Mouse (Mus musculus) intestine, postnatal 0 days (tissue): Measurements from ENCODE around the gene Pold3. TPM values are rescaled to one million over a fixed set of nuclear protein-coding genes. Genes with fewer than 3 reads are reported as not detected.

Experiments
- ATAC-seq: fragments of 200-750 bp; cut with Nextera tagmentation; 2 replicates; pipeline ENCODE4 v1.8.0; 2017; ENCODE audit warnings: mild to moderate bottlenecking, moderate TSS enrichment, moderate library complexity
- H3K27ac ChIP-seq: fragments of 300-500 bp; sonication (generic); 2 replicates; pipeline ENCODE4 v1.5.1; 2014; ENCODE audit warnings: mild to moderate bottlenecking, low read depth, low read length, moderate library complexity
- H3K27me3 ChIP-seq: fragments of 300-500 bp; sonication (generic); replicated peaks from 2 replicates; pipeline ENCODE4 v1.6.1; 2014; ENCODE audit warnings: low read length, mixed read lengths; ENCODE audit not compliant: control insufficient read depth, insufficient read depth
- H3K36me3 ChIP-seq: fragments of 300-500 bp; sonication (generic); 2 replicates; pipeline ENCODE4 v1.6.1; 2014; ENCODE audit warnings: mild to moderate bottlenecking, moderate library complexity; ENCODE audit not compliant: control insufficient read depth, insufficient read depth
- H3K4me1 ChIP-seq: fragments of 300-500 bp; sonication (generic); replicated peaks from 2 replicates; pipeline ENCODE4 v1.6.1; 2014; ENCODE audit warnings: antibody characterized with exemption, low read length, mixed read lengths; ENCODE audit not compliant: control insufficient read depth, insufficient read depth
- H3K4me2 ChIP-seq: fragments of 300-500 bp; sonication (generic); replicated peaks from 2 replicates; pipeline ENCODE4 v1.6.1; 2014; ENCODE audit warnings: low read depth, mild to moderate bottlenecking, moderate library complexity
- H3K4me3 ChIP-seq: fragments of 300-500 bp; sonication (generic); 2 replicates; pipeline ENCODE4 v1.5.1; 2014; ENCODE audit warnings: low read depth, low read length
- H3K9ac ChIP-seq: fragments of 300-500 bp; sonication (generic); 2 replicates; pipeline ENCODE4 v1.6.1; 2014; ENCODE audit warnings: mild to moderate bottlenecking, low read depth, low read length
- H3K9me3 ChIP-seq: fragments of 300-500 bp; sonication (generic); 2 replicates; pipeline ENCODE4 v1.6.1; 2016; ENCODE audit warnings: mixed run types; ENCODE audit not compliant: control insufficient read depth
- CTCF ChIP-seq: sonication (generic); IDR thresholded peaks from 2 replicates; pipeline ENCODE4 v1.5.1; 2016; ENCODE audit warnings: low read depth, mild to moderate bottlenecking, control low read depth, antibody characterized with exemption, moderate library complexity
- WGBS: fragments of 180-500 bp; shearing (Covaris S2); extraction: QIAGEN DNeasy Blood & Tissue Kit; methylation state at CpG from one replicate; pipeline ENCODE4 v1.1.7; 2014; 5-methylcytosine and 5-hydroxymethylcytosine counted together
- polyA plus RNA-seq: library from polyadenylated mRNA; unstranded; fragments of >200 nt; fragmentation: Nextera tagmentation; extraction: Ambion mirVana; gene quantifications from 2 replicates; pipeline ENCODE4 v1.2.1, GENCODE M21; 2015

Pold3 gene
- polyA plus RNA-seq, 1 experiment from 2014 or later, result 18.3 TPM

DNA sequence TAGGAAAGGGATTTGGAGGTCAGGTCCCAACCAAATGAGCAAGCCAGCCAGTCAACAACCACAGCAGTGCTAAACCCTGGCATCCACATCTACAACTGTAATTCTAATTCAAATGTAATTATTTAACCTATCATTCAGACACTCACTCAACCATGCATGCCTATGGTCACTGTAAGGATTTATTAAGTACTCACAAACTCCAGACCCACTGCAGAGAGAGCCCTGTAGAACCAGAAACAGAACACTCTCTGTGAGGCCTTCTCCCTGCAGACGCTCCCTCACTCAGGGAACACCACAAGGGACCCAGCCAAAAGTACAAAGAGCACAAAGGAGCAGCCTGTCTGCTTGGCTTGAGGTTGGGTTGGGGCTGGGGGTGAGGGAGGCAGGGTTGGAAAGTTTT, 11.0 kb upstream of the Pold3 start:
- H3K9me3 ChIP-seq, result no peaks in the 10 kb centered on the region
- H3K36me3 ChIP-seq, result no peaks in the 10 kb centered on the region
- H3K4me2 ChIP-seq, result no peak overlapping the region
- no peak overlapping the region for H3K27ac ChIP-seq
- WGBS, result 66% methylated on average over 1 of the region's 1 CpGs
- no peak for TF ChIP-seq CTCF
- H3K27me3 ChIP-seq, result no peaks in the 10 kb centered on the region
- ATAC-seq, result 0 out of 2 replicates have a peak, but pooled peaks have one; percentile 38
- no peak overlapping the region for H3K4me3 ChIP-seq
- H3K9ac ChIP-seq, result no peak overlapping the region
- H3K4me1 ChIP-seq, result no peaks in the 10 kb centered on the region

DNA sequence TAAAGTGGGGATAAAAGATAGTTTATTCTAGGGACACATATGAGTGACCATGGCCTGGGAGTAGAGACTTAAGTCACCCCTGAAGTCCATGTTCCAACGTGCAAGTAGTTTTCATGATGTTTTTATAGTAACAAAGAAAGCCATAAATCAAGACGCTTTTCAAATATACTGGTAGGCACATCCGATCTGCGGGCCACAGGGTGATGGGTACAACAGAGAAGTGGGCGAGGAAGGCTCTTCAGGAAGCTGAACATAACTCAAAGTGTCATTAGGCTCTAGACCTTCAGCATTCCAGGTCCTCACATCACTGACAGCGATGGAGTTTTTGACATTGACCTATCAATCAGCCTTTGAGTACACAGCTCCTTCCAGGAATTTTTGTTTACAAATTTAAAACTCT, 9.2 kb upstream of the Pold3 start:
- no peak overlapping the region for H3K9ac ChIP-seq
- no peak overlapping the region for H3K27ac ChIP-seq
- no peaks in the 10 kb centered on the region for H3K27me3 ChIP-seq
- no peak for ATAC-seq
- WGBS, result 51% methylated on average over 6 of the region's 6 CpGs
- no peaks in the 10 kb centered on the region for H3K36me3 ChIP-seq
- H3K4me1 ChIP-seq, result no peaks in the 10 kb centered on the region
- no peak for TF ChIP-seq CTCF
- no peak overlapping the region for H3K4me2 ChIP-seq
- H3K9me3 ChIP-seq, result no peaks in the 10 kb centered on the region
- H3K4me3 ChIP-seq, result no peak overlapping the region

DNA sequence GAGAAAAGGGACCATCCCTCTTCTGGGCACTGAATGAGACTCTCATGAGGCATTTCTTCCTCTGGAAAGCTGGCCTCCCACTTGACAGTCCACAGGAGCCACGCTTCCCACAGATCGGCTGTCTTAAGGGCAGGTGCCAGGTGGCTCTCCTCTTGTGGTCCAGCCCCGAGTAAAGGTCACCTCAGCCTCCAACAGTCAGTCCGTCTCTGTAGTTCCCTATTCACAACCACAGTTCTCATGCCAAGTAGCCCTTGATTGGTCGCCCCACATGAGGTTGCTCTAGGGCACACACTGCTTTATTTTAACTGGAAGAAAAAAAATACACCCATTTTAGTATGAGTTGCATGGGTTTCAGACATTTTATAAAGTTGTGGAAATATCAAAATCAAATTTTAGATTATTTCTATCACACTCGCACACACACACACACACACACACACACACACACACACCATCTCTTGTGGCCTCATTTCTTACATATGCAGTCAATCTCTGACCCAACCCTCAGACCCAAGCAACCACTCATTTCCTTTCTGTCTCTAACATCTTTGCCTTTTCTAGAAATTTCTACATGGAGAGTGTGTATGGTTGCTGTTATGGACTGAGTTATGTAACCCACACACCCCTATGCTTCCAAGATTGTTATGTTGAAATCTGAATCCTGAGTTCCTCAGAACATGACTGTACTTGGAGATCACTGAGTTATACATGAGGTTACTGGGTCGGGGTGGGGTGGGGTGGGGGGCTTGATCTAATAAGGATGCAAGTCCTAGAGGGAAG, 7.1 kb upstream of the Pold3 start:
- no peak overlapping the region for H3K27ac ChIP-seq
- 49% methylated on average over 7 of the region's 7 CpGs for WGBS
- no peak for ATAC-seq
- H3K27me3 ChIP-seq, result no peaks in the 10 kb centered on the region
- H3K36me3 ChIP-seq, result no peaks in the 10 kb centered on the region
- H3K4me1 ChIP-seq, result no peaks in the 10 kb centered on the region
- H3K9me3 ChIP-seq, result no peaks in the 10 kb centered on the region
- no peak for TF ChIP-seq CTCF
- H3K4me3 ChIP-seq, result no peak overlapping the region
- no peak overlapping the region for H3K4me2 ChIP-seq
- no peak overlapping the region for H3K9ac ChIP-seq

DNA sequence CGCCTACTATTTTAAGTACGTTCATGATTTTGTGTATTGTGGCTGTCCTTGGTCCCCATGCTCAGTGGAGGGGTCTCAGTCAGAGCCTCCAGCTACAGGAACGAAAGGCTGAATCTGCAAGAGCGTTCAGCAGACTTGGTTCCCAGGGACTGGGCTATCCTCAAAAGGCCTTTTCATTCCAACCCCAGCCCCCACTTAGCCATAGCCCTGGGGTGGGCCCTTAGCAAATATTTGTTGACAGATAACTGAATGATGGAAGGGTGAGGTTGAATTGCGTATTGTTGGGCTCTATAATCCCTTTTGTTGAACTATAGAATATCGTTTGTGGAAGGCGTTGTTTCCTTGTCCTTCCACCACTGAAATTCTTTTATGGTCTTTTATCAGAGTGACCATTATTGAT, 5.1 kb upstream of the Pold3 start:
- no peaks in the 10 kb centered on the region for H3K27me3 ChIP-seq
- WGBS, result 50% methylated on average over 7 of the region's 7 CpGs
- H3K4me3 ChIP-seq, result no peak overlapping the region
- H3K27ac ChIP-seq, result no peak overlapping the region
- H3K9me3 ChIP-seq, result no peaks in the 10 kb centered on the region
- H3K4me2 ChIP-seq, result no peak overlapping the region
- no peaks in the 10 kb centered on the region for H3K36me3 ChIP-seq
- H3K4me1 ChIP-seq, result no peaks in the 10 kb centered on the region
- H3K9ac ChIP-seq, result no peak overlapping the region
- TF ChIP-seq CTCF, result no peak
- ATAC-seq, result no peak

DNA sequence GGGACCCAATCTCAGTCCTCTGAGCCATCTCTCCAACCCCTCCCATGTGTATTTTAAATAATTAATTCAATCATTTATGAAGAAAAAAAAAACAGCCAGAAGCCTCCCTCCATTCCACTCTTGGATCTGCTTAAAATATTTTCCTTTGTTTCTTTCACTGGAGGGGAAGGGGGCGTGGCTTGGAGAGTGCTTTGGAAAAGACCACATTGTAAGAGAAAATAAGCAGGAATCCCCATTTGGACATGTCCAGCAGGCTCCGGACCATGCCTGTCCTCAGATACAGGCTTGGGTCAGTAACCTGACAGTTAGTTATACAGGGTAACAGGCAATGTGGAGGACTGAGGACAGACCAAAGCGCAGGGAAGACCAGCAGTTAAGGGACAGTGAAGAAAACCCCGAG, 3.8 kb upstream of the Pold3 start:
- WGBS, result 70% methylated on average over 4 of the region's 4 CpGs
- Histone ChIP-seq H3K4me2 (no peak overlapping the region), H3K27me3 (no peaks in the 10 kb centered on the region), H3K27ac (no peak overlapping the region), H3K36me3 (no peaks in the 10 kb centered on the region), H3K9me3 (no peaks in the 10 kb centered on the region), H3K4me1 (no peaks in the 10 kb centered on the region), H3K4me3 (no peak overlapping the region), H3K9ac (no peak overlapping the region)
- no peak for TF ChIP-seq CTCF
- ATAC-seq, result no peak

DNA sequence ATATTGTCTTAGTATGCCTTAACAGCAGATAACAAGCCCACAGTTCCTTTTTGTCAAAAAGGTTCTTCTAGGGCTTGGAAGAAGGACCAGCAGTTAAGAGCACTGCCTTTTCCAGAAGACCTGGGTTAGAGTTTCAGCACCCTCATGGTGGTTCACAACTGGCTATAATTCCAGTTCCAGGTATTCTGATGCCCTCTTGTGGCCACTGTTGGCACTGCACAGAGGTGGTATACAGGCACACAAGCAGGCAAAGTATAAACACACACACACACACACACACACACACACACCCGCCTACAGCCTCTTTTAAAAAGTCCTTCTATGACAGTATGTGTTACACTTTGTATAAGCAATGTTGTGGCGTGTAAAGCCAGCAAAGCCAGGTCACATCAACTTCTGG, 2.8 kb upstream of the Pold3 start:
- H3K9me3 ChIP-seq, result no peaks in the 10 kb centered on the region
- peak; percentile 74 for TF ChIP-seq CTCF
- H3K4me3 ChIP-seq, result no peak overlapping the region
- no peak overlapping the region for H3K9ac ChIP-seq
- no peaks in the 10 kb centered on the region for H3K4me1 ChIP-seq
- ATAC-seq, result no peak
- no peaks in the 10 kb centered on the region for H3K36me3 ChIP-seq
- H3K4me2 ChIP-seq, result no peak overlapping the region
- no peak overlapping the region for H3K27ac ChIP-seq
- no peaks in the 10 kb centered on the region for H3K27me3 ChIP-seq
- 80% methylated on average over 2 of the region's 2 CpGs for WGBS
